Mouse (Mus musculus) embryonic fibroblast, embryonic 13.5 days (primary cell): ENCODE results near the gene Numb. TPM values are rescaled to one million over a fixed set of nuclear protein-coding genes. Genes with fewer than 3 reads are reported as not detected.

Source experiments
- H3K27ac ChIP-seq: 2 replicates; pipeline ENCODE4 v1.5.1; 2012; ENCODE audit warnings: low read length, control low read depth, inconsistent platforms; ENCODE audit not compliant: insufficient read depth
- H3K4me1 ChIP-seq: 2 replicates; pipeline ENCODE4 v1.6.1; 2011; ENCODE audit warnings: low read length; ENCODE audit not compliant: control insufficient read depth, insufficient read depth
- H3K4me3 ChIP-seq: 2 replicates; pipeline ENCODE4 v1.5.1; 2011; ENCODE audit warnings: mild to moderate bottlenecking, control low read depth, low read length; ENCODE audit not compliant: insufficient read depth
- CTCF ChIP-seq: IDR thresholded peaks from 2 replicates; pipeline ENCODE4 v1.5.1; 2011; ENCODE audit warnings: mild to moderate bottlenecking, control low read depth, low read length, moderate library complexity, borderline replicate concordance; ENCODE audit not compliant: insufficient read depth
- POLR2A ChIP-seq: IDR thresholded peaks from 2 replicates; pipeline ENCODE4 v1.6.1; 2011; ENCODE audit warnings: low read depth, mild to moderate bottlenecking, control low read depth, low read length, moderate library complexity
- polyA plus RNA-seq: library from polyadenylated mRNA; stranded (reverse); fragments of >200 nt; gene quantifications from 2 replicates; pipeline ENCODE4 v1.2.4, GENCODE M21; 2011; ENCODE audit warnings: low read depth; ENCODE audit not compliant: missing spikeins, insufficient read length

Gene Numb
- polyA plus RNA-seq, 1 experiment: 23.6 TPM

GRCm38 (mm10) chr12:83767833-83768232 is 153.9 kb downstream of the Numb start:
- H3K4me3 ChIP-seq: no peak overlapping the region
- H3K4me1 ChIP-seq: 0 out of 2 replicates have a peak, but pooled peaks cover 8% of the 10 kb centered on the region
- no peak overlapping the region for H3K27ac ChIP-seq
- TF ChIP-seq POLR2A: no peak
- TF ChIP-seq CTCF: no peak

GRCm38 (mm10) chr12:83765965-83766603 is 155.7 kb downstream of the Numb start:
- no peak overlapping the region for H3K27ac ChIP-seq
- TF ChIP-seq CTCF: no peak
- no peak for TF ChIP-seq POLR2A
- 0 out of 2 replicates have a peak, but pooled peaks cover 8% of the 10 kb centered on the region for H3K4me1 ChIP-seq
- H3K4me3 ChIP-seq: no peak overlapping the region

- H3K4me1 ChIP-seq: no peaks in the 10 kb centered on the region
- no peak overlapping the region for H3K4me3 ChIP-seq
- H3K27ac ChIP-seq: no peak overlapping the region
- TF ChIP-seq POLR2A (no peak), CTCF (no peak)
Measured at GRCm38 (mm10) chr12:83764519-83764918, 157.2 kb downstream of the Numb start.

GRCm38 (mm10) chr12:83764044-83764365 is 157.7 kb downstream of the Numb start:
- no peak for TF ChIP-seq POLR2A
- TF ChIP-seq CTCF: no peak
- H3K27ac ChIP-seq: no peak overlapping the region
- no peaks in the 10 kb centered on the region for H3K4me1 ChIP-seq
- H3K4me3 ChIP-seq: no peak overlapping the region

- H3K4me3 ChIP-seq: no peak within 1 kb of the TSS
- TF ChIP-seq CTCF (no peak), POLR2A (no peak)
- H3K27ac ChIP-seq: no peak within 1 kb of the TSS
- H3K4me1 ChIP-seq: no peaks in the 10 kb centered on the region
Measured at GRCm38 (mm10) chr12:83763311-83764043, 158.3 kb downstream of the Numb start, which contains the start of gene Papln. Gene Papln, plus strand, starts transcription at chr12:83763634.

- H3K4me3 ChIP-seq: no peak overlapping the region
- H3K27ac ChIP-seq: no peak overlapping the region
- no peaks in the 10 kb centered on the region for H3K4me1 ChIP-seq
- TF ChIP-seq CTCF (no peak), POLR2A (no peak)
Measured at GRCm38 (mm10) chr12:83762706-83763105, 159.0 kb downstream of the Numb start.

- no peak overlapping the region for H3K27ac ChIP-seq
- no peaks in the 10 kb centered on the region for H3K4me1 ChIP-seq
- TF ChIP-seq CTCF (no peak), POLR2A (no peak)
- H3K4me3 ChIP-seq: no peak overlapping the region
Measured at GRCm38 (mm10) chr12:83760201-83760600, 161.5 kb downstream of the Numb start.

GRCm38 (mm10) chr12:83758735-83759134 is 163.0 kb downstream of the Numb start:
- Histone ChIP-seq H3K27ac (no peak overlapping the region), H3K4me1 (no peaks in the 10 kb centered on the region), H3K4me3 (no peak overlapping the region)
- TF ChIP-seq CTCF: no peak
- no peak for TF ChIP-seq POLR2A

- no peak overlapping the region for H3K4me3 ChIP-seq
- H3K27ac ChIP-seq: no peak overlapping the region
- no peaks in the 10 kb centered on the region for H3K4me1 ChIP-seq
- TF ChIP-seq POLR2A: no peak
- no peak for TF ChIP-seq CTCF
Measured at GRCm38 (mm10) chr12:83752495-83752894, 169.2 kb downstream of the Numb start.

GRCm38 (mm10) chr12:83749186-83749585 is 172.5 kb downstream of the Numb start:
- Histone ChIP-seq H3K27ac (no peak overlapping the region), H3K4me1 (no peaks in the 10 kb centered on the region), H3K4me3 (no peak overlapping the region)
- TF ChIP-seq CTCF (no peak), POLR2A (no peak)

Other genes with a start within 250 kb of the Numb start
- gene Psen1, start 233.8 kb downstream of the Numb start, polyA plus RNA-seq: 58.7 and 62.1 TPM in 2 replicates
- 0.21 and 0.42 TPM in 2 replicates for gene Papln, start 158.3 kb downstream of the Numb start, polyA plus RNA-seq
- gene Riox1, start 28.7 kb upstream of the Numb start, polyA plus RNA-seq: 6.5 and 6.7 TPM in 2 replicates
- gene Heatr4, start 62.9 kb upstream of the Numb start, polyA plus RNA-seq: not detected in 2 replicates
- 19.7 and 28.9 TPM in 2 replicates for gene Acot2, start 65.9 kb upstream of the Numb start, polyA plus RNA-seq
- 7.0 and 12.4 TPM in 2 replicates for gene Acot1, start 87.6 kb upstream of the Numb start, polyA plus RNA-seq
- 0.23 and 0.37 TPM in 2 replicates for gene Acot4, start 116.4 kb upstream of the Numb start, polyA plus RNA-seq
- not detected in 2 replicates for gene Gm49366, start 117.0 kb upstream of the Numb start, polyA plus RNA-seq
- gene Acot3, start 130.2 kb upstream of the Numb start, polyA plus RNA-seq: not detected in 2 replicates
- not detected in 2 replicates for gene Acot5, start 147.4 kb upstream of the Numb start, polyA plus RNA-seq
- 3.1 and 4.4 TPM in 2 replicates for gene Acot6, start 178.7 kb upstream of the Numb start, polyA plus RNA-seq
- 14.4 and 21.6 TPM in 2 replicates for gene Dnal1, start 192.4 kb upstream of the Numb start, polyA plus RNA-seq
- gene Pnma1, start 226.6 kb upstream of the Numb start, polyA plus RNA-seq: 0.30 and 0.35 TPM in 2 replicates